Mouse (Mus musculus) layer of hippocampus, adult 18-20 months (tissue): ENCODE data around the gene Ppp1r3f. TPM values are rescaled to one million over a fixed set of nuclear protein-coding genes. Genes with fewer than 3 reads are reported as not detected.

Experiments
- DNase-seq, 2 experiments: peaks; one replicate each; pipeline ENCODE4 v3.0.0; 2022; ENCODE audit warnings: low spot score in 2 of 2
- total RNA-seq, 2 experiments: library from RNA; stranded (reverse); gene quantifications; 2 replicates each; pipeline ENCODE4 v1.2.3; 2021

Gene Ppp1r3f
- total RNA-seq, 2 experiments from 2014 or later = 20.0 to 22.5 TPM

GRCm38 (mm10) chrX:7563076-7563475 is 11.0 kb downstream of the Ppp1r3f start:
- DNase-seq = no peak

GRCm38 (mm10) chrX:7553474-7553873 is 20.6 kb downstream of the Ppp1r3f start:
- no peak for DNase-seq

GRCm38 (mm10) chrX:7524961-7525360 is 49.1 kb downstream of the Ppp1r3f start:
- DNase-seq = no peak

Other genes starting within 250 kb of the Ppp1r3f start
- gene Usp27x, start 198.5 kb downstream of the Ppp1r3f start, total RNA-seq = 10 to 100 TPM; 16.6 to 17.1 TPM
- not detected for gene Foxp3, start 639 bp downstream of the Ppp1r3f start, total RNA-seq
- 10 to 100 TPM; 23.7 to 24.5 TPM for gene Ccdc22, start 31.2 kb upstream of the Ppp1r3f start, total RNA-seq
- not detected for gene Cacna1f, start 32.8 kb upstream of the Ppp1r3f start, total RNA-seq
- gene Syp, start 64.2 kb upstream of the Ppp1r3f start, total RNA-seq = 1,000 to 10,000 TPM; 1,783 to 1,871 TPM
- 1 to 10 TPM; 1.5 TPM for gene Prickle3, start 83.0 kb upstream of the Ppp1r3f start, total RNA-seq
- gene Plp2, start 97.1 kb upstream of the Ppp1r3f start, total RNA-seq = 1 to 10 TPM; 3.9 to 5.1 TPM
- gene Magix, start 107.0 kb upstream of the Ppp1r3f start, total RNA-seq = under 1 TPM in 1 of 2 experiments, not detected in 1; 0.41 TPM
- gene Gpkow, start 122.8 kb upstream of the Ppp1r3f start, total RNA-seq = 10 to 100 TPM; 36.5 to 37.4 TPM
- gene Wdr45, start 140.1 kb upstream of the Ppp1r3f start, total RNA-seq = 10 to 100 TPM; 61.6 to 67.4 TPM
- gene Gm45208, start 148.0 kb upstream of the Ppp1r3f start, total RNA-seq = under 1 TPM in 1 of 2 experiments, not detected in 1; 0.41 TPM
- gene Praf2, start 154.2 kb upstream of the Ppp1r3f start, total RNA-seq = 100 to 1,000 TPM in 1 of 2 experiments, 10 to 100 TPM in 1; 97.3 to 100 TPM
- gene Ccdc120, start 176.6 kb upstream of the Ppp1r3f start, total RNA-seq = 10 to 100 TPM; 17.6 to 21.5 TPM
- 10 to 100 TPM; 33.7 to 38.7 TPM for gene Tfe3, start 188.3 kb upstream of the Ppp1r3f start, total RNA-seq
- gene Gripap1, start 215.5 kb upstream of the Ppp1r3f start, total RNA-seq = 100 to 1,000 TPM in 1 of 2 experiments, 10 to 100 TPM in 1; 95.3 to 105 TPM
- gene Kcnd1, start 248.0 kb upstream of the Ppp1r3f start, total RNA-seq = 1 to 10 TPM; 7.0 to 8.9 TPM